Mouse (Mus musculus) E14TG2a.4 (cell line): ENCODE measurements around the gene Fkrp.

Source experiments
- CTCF ChIP-seq: conservative IDR thresholded peaks from 2 replicates; pipeline ENCODE4 v1.5.1; 2014; ENCODE audit warnings: low read length
- NANOG ChIP-seq: IDR thresholded peaks from 2 replicates; pipeline ENCODE4 v1.6.1; 2014; ENCODE audit warnings: borderline replicate concordance, low read length, mixed read lengths
- POU5F1 ChIP-seq: IDR thresholded peaks from 2 replicates; pipeline ENCODE4 v1.6.1; 2014; ENCODE audit warnings: low read length, borderline replicate concordance

GRCm38 (mm10) chr7:16826571-16826970 is 10.0 kb upstream of the Fkrp start:
- no peak for TF ChIP-seq CTCF
- no peak for TF ChIP-seq NANOG
- no peak for TF ChIP-seq POU5F1
